Mouse (Mus musculus) E14TG2a.4 (cell line): ENCODE data around the gene Bud31.

Experiments used
- CTCF ChIP-seq: conservative IDR thresholded peaks from 2 replicates; pipeline ENCODE4 v1.5.1; 2014; ENCODE audit warnings: low read length
- NANOG ChIP-seq: IDR thresholded peaks from 2 replicates; pipeline ENCODE4 v1.6.1; 2014; ENCODE audit warnings: borderline replicate concordance, low read length, mixed read lengths

- TF ChIP-seq CTCF: no peak
- no peak for TF ChIP-seq NANOG
Observed at GRCm38 (mm10) chr5:145190373-145190772, 50.2 kb downstream of the Bud31 start.
